ENCODE assay signal across 26 mouse cellular contexts in the genomic region with DNA sequence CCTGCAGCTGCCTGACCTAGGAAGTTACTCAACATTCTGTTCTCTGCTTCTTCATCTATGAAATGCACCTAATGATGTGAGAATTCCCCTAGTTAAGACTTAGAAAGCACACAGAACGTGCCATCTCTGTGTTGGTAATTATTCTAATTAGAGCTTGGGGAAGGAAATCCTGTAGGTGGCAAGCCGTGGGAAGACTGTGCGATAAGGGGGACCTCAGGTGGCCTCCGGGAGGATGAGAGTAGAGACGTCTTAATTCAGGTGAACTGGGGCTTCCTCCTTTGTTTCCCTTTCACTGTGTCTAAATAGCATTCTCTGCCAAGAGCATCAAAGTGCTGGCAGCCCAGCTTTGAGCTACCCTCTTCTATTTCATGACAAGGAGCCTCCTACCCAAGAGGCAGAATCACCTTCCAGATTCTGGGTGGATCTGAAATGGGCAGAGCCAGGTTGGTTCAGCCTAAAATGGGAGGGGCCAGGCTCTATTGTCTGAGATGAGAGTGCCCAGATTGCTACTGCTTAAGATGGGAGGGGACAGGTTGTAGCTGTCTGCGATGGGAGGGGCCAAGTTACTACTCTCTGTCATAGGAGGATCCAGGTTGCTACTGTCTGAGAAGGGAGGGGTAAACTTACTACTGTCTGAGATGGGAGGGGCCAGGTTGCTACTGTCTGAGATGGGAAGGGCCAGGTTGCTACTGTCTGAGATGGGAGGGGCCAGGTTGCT.
DNase-seq lines count a peak whose midpoint lies in the region; ATAC-seq lines count a peak whose summit lies in the region.
"Had no signal": no experiment of that assay in that cellular context is flagged by ENCODE, and none has a peak within 500 bp of the region (broad histone marks: within the 10 kb centered on the region; RNA-seq: fewer than 3 reads in every experiment).

No protein-coding gene starts in this region.

- H3K36me3 ChIP-seq in hindbrain, embryonic 14.5 days (replicated peaks; ENCODE audit: control insufficient read depth, insufficient read depth), result no peaks in the 10 kb centered on the region
- H3K36me3 ChIP-seq in hindbrain, embryonic 11.5 days (ENCODE audit: control insufficient read depth, insufficient read depth, low read length), result no peaks in the 10 kb centered on the region
- H3K36me3 ChIP-seq in forebrain, embryonic 14.5 days (ENCODE audit: control insufficient read depth, insufficient read depth, low read length), result no peaks in the 10 kb centered on the region
- H3K36me3 ChIP-seq: heart, embryonic 15.5 days; limb, embryonic 12.5 days; midbrain, embryonic 12.5 days; neural tube, embryonic 15.5 days had no signal

- H3K9me3 ChIP-seq in hindbrain, embryonic 14.5 days (ENCODE audit: control insufficient read depth, low read length), result no peaks in the 10 kb centered on the region
- H3K9me3 ChIP-seq in hindbrain, embryonic 11.5 days (ENCODE audit: control insufficient read depth, low read length), result no peaks in the 10 kb centered on the region
- H3K9me3 ChIP-seq in forebrain, embryonic 14.5 days (replicated peaks; ENCODE audit: control insufficient read depth, low read length), result no peaks in the 10 kb centered on the region
- H3K9me3 ChIP-seq: heart, embryonic 15.5 days; limb, embryonic 12.5 days; midbrain, embryonic 12.5 days; neural tube, embryonic 15.5 days had no signal

- no peak for ATAC-seq in hindbrain, embryonic 14.5 days (ENCODE audit: low FRiP score)
- ATAC-seq in hindbrain, embryonic 11.5 days (ENCODE audit: low FRiP score), result no peak
- ATAC-seq in forebrain, embryonic 14.5 days, result no peak; the same call in 1 of the 2 replicates
- ATAC-seq: hindbrain, postnatal 0 days; intestine, embryonic 16.5 days had no signal

- H3K4me1 ChIP-seq in hindbrain, embryonic 14.5 days (replicated peaks; ENCODE audit: control insufficient read depth, insufficient read depth, low read length), result 0 out of 2 replicates have a peak, but pooled peaks cover 4% of the 10 kb centered on the region
- no peaks in the 10 kb centered on the region for H3K4me1 ChIP-seq in hindbrain, embryonic 11.5 days (replicated peaks; ENCODE audit: control insufficient read depth, insufficient read depth, low read length)
- H3K4me1 ChIP-seq in forebrain, embryonic 14.5 days (ENCODE audit: control insufficient read depth, insufficient read depth, low read length), result peaks cover 5% of the 10 kb centered on the region; the same call in 1 of the 2 replicates
- H3K4me1 ChIP-seq: heart, embryonic 15.5 days; limb, embryonic 12.5 days had no signal

- H3K27me3 ChIP-seq in hindbrain, embryonic 14.5 days (ENCODE audit: control insufficient read depth, insufficient read depth, low read length), result no peaks in the 10 kb centered on the region
- H3K27me3 ChIP-seq in hindbrain, embryonic 11.5 days (ENCODE audit: control insufficient read depth, insufficient read depth, low read length), result no peaks in the 10 kb centered on the region
- no peaks in the 10 kb centered on the region for H3K27me3 ChIP-seq in forebrain, embryonic 14.5 days (replicated peaks; ENCODE audit: control insufficient read depth, insufficient read depth, low read length)
- H3K27me3 ChIP-seq: CH12.LX; heart, embryonic 15.5 days; midbrain, embryonic 12.5 days; neural tube, embryonic 15.5 days had no signal

- DNase-seq in hindbrain, embryonic 14.5 days (ENCODE audit: low spot score), result no peak
- DNase-seq in hindbrain, embryonic 11.5 days (ENCODE audit: low spot score), result no peak
- peak; percentile 91 for DNase-seq in ES-CJ7 (ENCODE audit: low read depth, low spot score)
- peak; percentile 86 for DNase-seq in WW6 (ENCODE audit: low read depth, low spot score)
- peak; percentile 23 for DNase-seq in forebrain, embryonic 14.5 days (ENCODE audit: low spot score)
- no peak for DNase-seq in B cell, adult 2 months
- no peak for DNase-seq in embryo, embryonic 10.5 days (ENCODE audit: low spot score)
- no peak for DNase-seq in right cerebral cortex, adult 18-20 months
- DNase-seq: adrenal gland, adult 8-10 months; cerebellum, adult 2 months; cerebellum, postnatal 36 days; gastrocnemius, postnatal 36 days; heart, postnatal 36 days; kidney, postnatal 25 days; lung, adult 18-20 months; lung, postnatal 10 days; right cerebral cortex, postnatal 14 days; spleen, adult 18-20 months had no signal

- no peak overlapping the region for H3K9ac ChIP-seq in hindbrain, embryonic 14.5 days
- H3K9ac ChIP-seq in hindbrain, embryonic 11.5 days (ENCODE audit: low read depth, low read length), result no peak overlapping the region
- no peak overlapping the region for H3K9ac ChIP-seq in forebrain, embryonic 14.5 days (ENCODE audit: low read length)
- H3K9ac ChIP-seq: heart, embryonic 15.5 days; limb, embryonic 12.5 days; midbrain, embryonic 12.5 days; neural tube, embryonic 15.5 days had no signal

- H3K4me2 ChIP-seq in hindbrain, embryonic 14.5 days (replicated peaks), result no peak overlapping the region
- H3K4me2 ChIP-seq in hindbrain, embryonic 11.5 days (replicated peaks; ENCODE audit: low read depth, low read length), result no peak overlapping the region
- H3K4me2 ChIP-seq in forebrain, embryonic 14.5 days (ENCODE audit: low read length), result no peak overlapping the region
- H3K4me2 ChIP-seq: heart, embryonic 15.5 days; limb, embryonic 12.5 days; liver, embryonic 11.5 days; midbrain, embryonic 12.5 days; neural tube, embryonic 15.5 days had no signal

- no peak overlapping the region for H3K4me3 ChIP-seq in hindbrain, embryonic 14.5 days (replicated peaks; ENCODE audit: low read length)
- no peak overlapping the region for H3K4me3 ChIP-seq in hindbrain, embryonic 11.5 days (ENCODE audit: low read depth, low read length)
- H3K4me3 ChIP-seq in forebrain, embryonic 14.5 days (ENCODE audit: low read depth, low read length), result no peak overlapping the region
- H3K4me3 ChIP-seq: heart, embryonic 15.5 days; limb, embryonic 12.5 days; midbrain, embryonic 12.5 days; neural tube, embryonic 15.5 days had no signal

- 25% methylated on average over 6 of the region's 6 CpGs for WGBS in hindbrain, embryonic 14.5 days
- 20% methylated on average over 6 of the region's 6 CpGs for WGBS in hindbrain, embryonic 11.5 days
- WGBS in forebrain, embryonic 14.5 days, result 4% methylated on average over 6 of the region's 6 CpGs

- H3K27ac ChIP-seq in hindbrain, embryonic 14.5 days, result peak overlapping the region; percentile 9; the same call in 1 of the 2 replicates
- no peak overlapping the region for H3K27ac ChIP-seq in hindbrain, embryonic 11.5 days (ENCODE audit: low read depth, low read length)
- H3K27ac ChIP-seq in forebrain, embryonic 14.5 days (ENCODE audit: low read depth, low read length), result no peak overlapping the region
- H3K27ac ChIP-seq: heart, embryonic 15.5 days; hindbrain, postnatal 0 days; limb, embryonic 12.5 days; midbrain, embryonic 12.5 days; neural tube, embryonic 15.5 days had no signal

Comparison
In these comparisons a context has a peak if more than half of its experiments do, and no peak if none do; other contexts are left out.
1. DNase-seq: peak in ES-CJ7 (single experiment), WW6 (single experiment) and forebrain, embryonic 14.5 days (single experiment); none in hindbrain, embryonic 14.5 days (single experiment), hindbrain, embryonic 11.5 days (single experiment), B cell, adult 2 months (0 of 2), embryo, embryonic 10.5 days (single experiment) and right cerebral cortex, adult 18-20 months (single experiment).